Mouse (Mus musculus): ENCODE measurements around the gene Gm14305.
"Not testable (repeated sequence)": the region's sequence is repeated elsewhere in the genome, so short reads cannot be mapped to it uniquely, and the experiment has no call there.

Gene Gm14305

GRCm38 (mm10) chr2:176708051-176708450 is at the start of gene Gm14305:
Gm14305 (plus strand) TSS chr2:176708328.
- not testable (repeated sequence) for DNase-seq (ENCODE audit: extremely low read depth, insufficient read length, low spot score)

GRCm38 (mm10) chr2:176670222-176670621 is 37.9 kb upstream of the Gm14305 start, which contains the start of gene Zfp973:
Zfp973 (plus strand) TSS chr2:176670522.
- DNase-seq (ENCODE audit: extremely low read depth, insufficient read length, low spot score) = not testable (repeated sequence)
